Mouse (Mus musculus) stomach, embryonic 15.5 days (tissue): ENCODE data around the gene Spry2. TPM values are rescaled to one million over a fixed set of nuclear protein-coding genes. Genes with fewer than 3 reads are reported as not detected.

Experiments used
- ATAC-seq: fragments of 200-750 bp; cut with Nextera tagmentation; 2 replicates; pipeline ENCODE4 v1.8.0; 2017; ENCODE audit warnings: low read depth, moderate number of reproducible peaks, moderate TSS enrichment; ENCODE audit not compliant: insufficient read depth, low FRiP score
- H3K27ac ChIP-seq: fragments of 300-500 bp; sonication (generic); 2 replicates; pipeline ENCODE4 v1.5.1; 2015; ENCODE audit warnings: mild to moderate bottlenecking, inconsistent platforms
- H3K27me3 ChIP-seq: fragments of 300-500 bp; sonication (generic); replicated peaks from 2 replicates; pipeline ENCODE4 v1.6.1; 2015; ENCODE audit warnings: inconsistent platforms
- H3K36me3 ChIP-seq: fragments of 300-500 bp; sonication (generic); 2 replicates; pipeline ENCODE4 v1.6.1; 2015; ENCODE audit warnings: inconsistent platforms
- H3K4me1 ChIP-seq: fragments of 300-500 bp; sonication (generic); 2 replicates; pipeline ENCODE4 v1.6.1; 2015; ENCODE audit warnings: inconsistent platforms
- H3K4me2 ChIP-seq: fragments of 300-500 bp; sonication (generic); 2 replicates; pipeline ENCODE4 v1.6.1; 2015; ENCODE audit warnings: mild to moderate bottlenecking, inconsistent platforms
- H3K4me3 ChIP-seq: fragments of 300-500 bp; sonication (generic); replicated peaks from 2 replicates; pipeline ENCODE4 v1.5.1; 2015; ENCODE audit warnings: inconsistent platforms
- H3K9ac ChIP-seq: fragments of 300-500 bp; sonication (generic); 2 replicates; pipeline ENCODE4 v1.6.1; 2015; ENCODE audit warnings: inconsistent platforms
- H3K9me3 ChIP-seq: fragments of 300-500 bp; sonication (generic); 2 replicates; pipeline ENCODE4 v1.6.1; 2016; ENCODE audit warnings: inconsistent platforms
- WGBS: fragments of 180-500 bp; shearing (Covaris S2); methylation state at CpG from one replicate; pipeline ENCODE4 v1.1.7; 2015; 5-methylcytosine and 5-hydroxymethylcytosine counted together
- polyA plus RNA-seq: library from polyadenylated mRNA; unstranded; fragments of >200 nt; fragmentation: Nextera tagmentation; extraction: Ambion mirVana; gene quantifications from 2 replicates; pipeline ENCODE4 v1.2.1, GENCODE M21; 2015

The Spry2 gene
- polyA plus RNA-seq, result 53.3 and 53.8 TPM in 2 replicates

GRCm38 (mm10) chr14:105896791-105897568 lies at the start of gene Spry2:
Spry2 (minus strand) TSS chr14:105896819.
- Histone ChIP-seq H3K9ac (peak within 1 kb of the TSS; percentile 90), H3K27me3 (no peaks in the 10 kb centered on the region), H3K4me1 (peaks cover 15% of the 10 kb centered on the region), H3K36me3 (0 out of 2 replicates have a peak, but pooled peaks cover 6% of the 10 kb centered on the region), H3K27ac (peak within 1 kb of the TSS; percentile 100), H3K4me3 (peak within 1 kb of the TSS; percentile 84), H3K4me2 (peak within 1 kb of the TSS; percentile 94), H3K9me3 (no peaks in the 10 kb centered on the region)
- peak; percentile 92 for ATAC-seq
- WGBS, result under 1% methylated on average over 57 of the region's 89 CpGs

DNA sequence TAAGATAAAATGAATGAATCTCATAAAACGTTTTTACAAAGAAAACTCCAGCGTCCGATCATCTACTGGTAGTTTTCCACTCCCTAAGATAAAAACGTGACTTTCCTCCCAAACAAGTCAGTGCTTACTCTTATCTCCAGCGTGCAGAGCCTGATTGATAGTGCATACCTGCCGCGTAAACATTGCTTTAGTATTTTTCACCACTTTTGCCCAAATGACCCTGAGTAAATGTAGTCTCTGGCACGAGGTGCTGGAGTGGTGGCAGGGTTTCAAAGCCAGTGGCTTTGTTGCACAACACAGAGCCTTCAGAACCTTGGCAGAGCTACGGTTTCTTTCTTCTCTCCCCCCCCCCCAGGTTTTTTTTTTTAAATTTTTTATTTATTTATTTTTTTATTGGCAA lies 44.7 kb upstream of the Spry2 start:
- H3K27me3 ChIP-seq, result no peaks in the 10 kb centered on the region
- no peaks in the 10 kb centered on the region for H3K9me3 ChIP-seq
- WGBS, result 28% methylated on average over 9 of the region's 9 CpGs
- peak; percentile 71; the same call in 1 of the 2 replicates for ATAC-seq
- H3K4me3 ChIP-seq, result no peak overlapping the region
- H3K4me1 ChIP-seq, result no peaks in the 10 kb centered on the region
- H3K9ac ChIP-seq, result no peak overlapping the region
- H3K36me3 ChIP-seq, result no peaks in the 10 kb centered on the region
- H3K4me2 ChIP-seq, result no peak overlapping the region
- no peak overlapping the region for H3K27ac ChIP-seq

DNA sequence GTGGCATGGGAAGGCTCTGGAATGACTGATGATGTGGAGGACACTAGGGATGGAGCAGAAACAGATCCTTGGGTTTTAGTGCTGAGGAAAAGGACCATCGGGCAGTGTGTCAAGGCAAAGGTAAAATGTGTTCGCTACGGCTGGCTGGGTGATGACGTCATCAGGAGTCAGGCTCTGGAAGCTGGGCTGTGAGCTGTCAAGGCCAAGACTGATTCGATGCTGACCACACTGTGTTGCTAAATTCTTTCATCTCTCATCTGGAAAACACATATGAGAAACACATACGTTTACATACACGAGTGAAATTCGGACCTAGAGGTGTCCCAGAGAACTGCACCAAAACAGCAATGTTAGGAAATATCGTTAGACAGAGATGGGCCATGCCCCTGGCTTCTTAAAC lies 30.1 kb upstream of the Spry2 start:
- no peak overlapping the region for H3K9ac ChIP-seq
- H3K27me3 ChIP-seq, result no peaks in the 10 kb centered on the region
- H3K9me3 ChIP-seq, result no peaks in the 10 kb centered on the region
- WGBS, result 65% methylated on average over 9 of the region's 9 CpGs
- H3K27ac ChIP-seq, result no peak overlapping the region
- H3K4me1 ChIP-seq, result peaks cover 3% of the 10 kb centered on the region
- H3K4me2 ChIP-seq, result no peak overlapping the region
- H3K4me3 ChIP-seq, result no peak overlapping the region
- no peak for ATAC-seq
- H3K36me3 ChIP-seq, result no peaks in the 10 kb centered on the region

- no peak for ATAC-seq
- no peaks in the 10 kb centered on the region for H3K36me3 ChIP-seq
- H3K9ac ChIP-seq, result no peak overlapping the region
- H3K9me3 ChIP-seq, result no peaks in the 10 kb centered on the region
- no peaks in the 10 kb centered on the region for H3K27me3 ChIP-seq
- H3K27ac ChIP-seq, result no peak overlapping the region
- H3K4me1 ChIP-seq, result peaks cover 6% of the 10 kb centered on the region
- no peak overlapping the region for H3K4me3 ChIP-seq
- H3K4me2 ChIP-seq, result no peak overlapping the region
- WGBS, result 85% methylated on average over 2 of the region's 2 CpGs
These were observed 28.7 kb upstream of the Spry2 start for GRCm38 (mm10) chr14:105925305-105925704.

GRCm38 (mm10) chr14:105924712-105925111 lies 28.1 kb upstream of the Spry2 start:
- Histone ChIP-seq H3K4me3 (no peak overlapping the region), H3K4me1 (peaks cover 6% of the 10 kb centered on the region), H3K4me2 (no peak overlapping the region), H3K9ac (no peak overlapping the region), H3K36me3 (no peaks in the 10 kb centered on the region), H3K9me3 (no peaks in the 10 kb centered on the region), H3K27me3 (no peaks in the 10 kb centered on the region), H3K27ac (no peak overlapping the region)
- no peak for ATAC-seq
- WGBS, result 30% methylated on average over 1 of the region's 1 CpGs

DNA sequence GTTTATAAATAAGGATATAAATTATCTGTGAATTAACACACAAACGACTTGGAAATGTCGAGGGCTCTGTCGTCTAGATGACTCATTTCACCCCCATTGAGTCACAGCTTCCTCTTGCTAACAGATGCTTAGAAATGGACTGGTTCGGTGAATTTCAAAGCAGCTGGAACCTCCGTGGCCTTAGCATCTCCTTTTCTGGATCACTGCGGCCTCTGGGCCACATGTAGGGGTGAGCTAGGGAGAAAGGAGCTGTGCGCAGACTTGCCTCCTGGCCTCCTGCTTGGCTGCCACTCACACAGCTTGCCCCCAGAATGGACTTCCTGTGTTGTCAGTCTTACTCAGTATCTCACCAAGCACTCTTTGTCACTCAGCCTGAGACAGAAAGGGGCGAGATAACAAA lies 26.3 kb upstream of the Spry2 start:
- Histone ChIP-seq H3K27me3 (no peaks in the 10 kb centered on the region), H3K9ac (no peak overlapping the region), H3K9me3 (no peaks in the 10 kb centered on the region), H3K4me3 (no peak overlapping the region), H3K27ac (peak overlapping the region; percentile 68), H3K4me2 (peak overlapping the region; percentile 13; the same call in 1 of the 2 replicates), H3K36me3 (no peaks in the 10 kb centered on the region), H3K4me1 (peaks cover 6% of the 10 kb centered on the region)
- WGBS, result 14% methylated on average over 8 of the region's 8 CpGs
- ATAC-seq, result no peak; the same call in 1 of the 2 replicates

DNA sequence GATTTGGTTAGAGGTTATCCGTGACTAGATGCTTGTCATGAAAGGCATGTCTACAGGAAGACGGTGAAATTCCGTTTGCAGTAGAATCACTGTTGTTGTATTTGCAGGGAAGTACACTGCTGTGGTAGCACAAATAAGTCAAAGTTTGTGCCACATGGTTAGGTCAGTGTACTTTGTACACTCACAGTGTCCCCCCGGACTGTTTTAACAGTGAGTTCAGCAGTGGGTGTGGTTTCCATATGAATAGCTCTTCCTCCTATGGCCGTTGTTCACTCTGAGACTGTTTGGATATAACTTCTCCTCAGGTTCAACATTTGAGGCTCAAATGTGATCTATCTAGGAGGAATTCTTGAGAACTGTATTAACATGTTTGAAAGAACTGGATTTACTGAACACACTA lies 25.8 kb upstream of the Spry2 start:
- H3K4me2 ChIP-seq, result no peak overlapping the region

DNA sequence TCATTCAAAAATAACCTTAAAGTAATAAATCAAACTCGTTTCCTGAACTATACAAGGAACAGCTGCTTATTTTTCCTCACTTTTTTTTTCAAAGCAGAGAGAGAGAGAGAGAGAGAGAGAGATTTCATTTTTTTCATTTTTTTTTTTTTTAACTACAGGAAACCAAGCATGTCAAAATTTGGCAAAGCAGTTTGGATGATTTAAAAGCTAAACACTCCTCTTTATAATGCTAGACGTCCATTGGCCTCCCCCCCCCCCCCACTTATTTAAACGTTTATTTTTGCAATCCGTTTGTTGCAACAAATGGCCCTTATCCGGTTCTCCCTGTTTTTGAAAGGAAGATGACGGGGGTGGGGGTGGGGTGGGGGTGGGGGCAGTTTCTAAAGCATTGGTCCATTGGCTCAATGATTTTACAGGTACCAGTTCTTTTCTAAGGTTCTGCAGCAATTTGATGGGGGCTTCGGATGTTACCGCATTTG lies 24.6 kb upstream of the Spry2 start:
- no peak for ATAC-seq
- H3K9ac ChIP-seq, result no peak overlapping the region
- H3K36me3 ChIP-seq, result no peaks in the 10 kb centered on the region
- 7% methylated on average over 8 of the region's 8 CpGs for WGBS
- no peaks in the 10 kb centered on the region for H3K9me3 ChIP-seq
- peaks cover 6% of the 10 kb centered on the region for H3K4me1 ChIP-seq
- no peak overlapping the region for H3K4me3 ChIP-seq
- peak overlapping the region; percentile 27; the same call in 1 of the 2 replicates for H3K4me2 ChIP-seq
- no peaks in the 10 kb centered on the region for H3K27me3 ChIP-seq
- no peak overlapping the region for H3K27ac ChIP-seq

More for the DNA sequence above, 25.8 kb upstream of the Spry2 start:
- peak overlapping the region; percentile 68; the same call in 1 of the 2 replicates for H3K27ac ChIP-seq
- no peaks in the 10 kb centered on the region for H3K36me3 ChIP-seq
- H3K9ac ChIP-seq, result no peak overlapping the region
- H3K4me3 ChIP-seq, result no peak overlapping the region
- H3K9me3 ChIP-seq, result no peaks in the 10 kb centered on the region
- 19% methylated on average over 5 of the region's 5 CpGs for WGBS
- ATAC-seq, result no peak
- peaks cover 6% of the 10 kb centered on the region for H3K4me1 ChIP-seq
- H3K27me3 ChIP-seq, result no peaks in the 10 kb centered on the region

- Histone ChIP-seq H3K4me2 (peak overlapping the region; percentile 7; the same call in 1 of the 2 replicates), H3K9me3 (no peaks in the 10 kb centered on the region), H3K4me3 (no peak overlapping the region), H3K27ac (no peak overlapping the region), H3K36me3 (no peaks in the 10 kb centered on the region), H3K4me1 (peaks cover 6% of the 10 kb centered on the region), H3K27me3 (no peaks in the 10 kb centered on the region), H3K9ac (no peak overlapping the region)
- peak; percentile 50; the same call in 1 of the 2 replicates for ATAC-seq
- 31% methylated on average over 23 of the region's 23 CpGs for WGBS
These were observed 24.0 kb upstream of the Spry2 start for GRCm38 (mm10) chr14:105920395-105921216.

DNA sequence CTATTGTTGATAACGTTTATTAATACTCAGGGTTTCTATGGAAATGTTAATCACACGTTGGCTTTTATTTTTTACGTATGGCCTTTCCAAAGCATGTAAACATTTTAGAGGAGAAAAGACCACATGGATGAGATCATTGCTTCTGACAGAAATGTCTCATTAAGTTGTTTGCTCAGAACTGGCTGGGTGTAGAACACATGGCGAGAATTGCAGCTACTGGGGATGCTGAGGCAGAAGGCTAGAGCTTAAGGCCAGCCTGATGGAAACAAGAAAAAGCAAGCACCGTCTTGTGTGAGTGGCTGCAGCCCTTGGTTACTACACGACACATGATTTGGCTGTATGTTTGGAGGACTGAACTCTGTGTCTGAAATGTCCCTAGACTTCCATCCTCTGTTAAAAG lies 10.6 kb upstream of the Spry2 start:
- Histone ChIP-seq H3K27me3 (no peaks in the 10 kb centered on the region), H3K4me3 (no peak overlapping the region), H3K4me2 (no peak overlapping the region), H3K9me3 (no peaks in the 10 kb centered on the region), H3K4me1 (no peaks in the 10 kb centered on the region), H3K27ac (no peak overlapping the region), H3K9ac (no peak overlapping the region), H3K36me3 (no peaks in the 10 kb centered on the region)
- 52% methylated on average over 6 of the region's 6 CpGs for WGBS
- ATAC-seq, result no peak

- WGBS, result 87% methylated on average over 5 of the region's 5 CpGs
- H3K36me3 ChIP-seq, result no peaks in the 10 kb centered on the region
- H3K27ac ChIP-seq, result no peak overlapping the region
- H3K27me3 ChIP-seq, result no peaks in the 10 kb centered on the region
- H3K4me3 ChIP-seq, result no peak overlapping the region
- H3K9me3 ChIP-seq, result no peaks in the 10 kb centered on the region
- no peak overlapping the region for H3K9ac ChIP-seq
- no peak overlapping the region for H3K4me2 ChIP-seq
- no peaks in the 10 kb centered on the region for H3K4me1 ChIP-seq
- no peak for ATAC-seq
These were observed 9.3 kb upstream of the Spry2 start for GRCm38 (mm10) chr14:105905935-105906334.

- H3K36me3 ChIP-seq, result no peaks in the 10 kb centered on the region
- no peak overlapping the region for H3K9ac ChIP-seq
- ATAC-seq, result no peak
- H3K4me2 ChIP-seq, result no peak overlapping the region
- WGBS, result 96% methylated on average over 4 of the region's 4 CpGs
- no peaks in the 10 kb centered on the region for H3K27me3 ChIP-seq
- no peak overlapping the region for H3K27ac ChIP-seq
- H3K9me3 ChIP-seq, result no peaks in the 10 kb centered on the region
- H3K4me3 ChIP-seq, result no peak overlapping the region
- H3K4me1 ChIP-seq, result no peaks in the 10 kb centered on the region
These were observed 8.9 kb upstream of the Spry2 start for GRCm38 (mm10) chr14:105905509-105905908.
